Mouse (Mus musculus) kidney, postnatal 4 days (tissue): ENCODE measurements at regions not wholly inside any gene's neighbourhood (a gene's known extent, or its start where the extent isn't known, plus 50 kb on each side); places are given as distances from the start of the nearest gene placed in this dataset.

Experiments
- DNase-seq, 2 experiments: peaks; one replicate each; pipeline ENCODE4 v3.0.0; 2021; ENCODE audit warnings: mixed read lengths in 2 of 2

- DNase-seq = no peak
Observed at GRCm38 (mm10) chr7:133468346-133468745, 133.6 kb downstream of the Tex36 start.

GRCm38 (mm10) chr7:133467579-133467978, 134.4 kb downstream of the Tex36 start:
- DNase-seq = no peak

GRCm38 (mm10) chr7:133459306-133459705, 142.7 kb downstream of the Tex36 start:
- DNase-seq = no peak

GRCm38 (mm10) chr7:133457436-133458324, 144.3 kb downstream of the Tex36 start:
- peak; percentile 51 to 61 for DNase-seq

- DNase-seq = peak in 1 of 2 experiments; percentile 21
Observed at GRCm38 (mm10) chr7:133450246-133450645, 151.7 kb downstream of the Tex36 start.

GRCm38 (mm10) chr7:133447079-133447478, 154.9 kb downstream of the Tex36 start:
- no peak for DNase-seq

GRCm38 (mm10) chr7:133441661-133442060, 160.3 kb downstream of the Tex36 start:
- DNase-seq = no peak

GRCm38 (mm10) chr7:133441169-133441568, 160.8 kb downstream of the Tex36 start:
- DNase-seq = no peak

- DNase-seq = peak in 1 of 2 experiments; percentile 12
Observed at GRCm38 (mm10) chr7:133440711-133441110, 161.2 kb downstream of the Tex36 start.

GRCm38 (mm10) chr7:133440086-133440485, 161.9 kb downstream of the Tex36 start:
- DNase-seq = no peak

- no peak for DNase-seq
Observed at GRCm38 (mm10) chr7:133438631-133439030, 163.3 kb downstream of the Tex36 start.

- no peak for DNase-seq
Observed at GRCm38 (mm10) chr7:133437866-133438265, 164.1 kb downstream of the Tex36 start.

- no peak for DNase-seq
Observed at GRCm38 (mm10) chr7:133435596-133436357, 166.2 kb downstream of the Tex36 start.

GRCm38 (mm10) chr7:133434027-133434820, 167.7 kb downstream of the Tex36 start:
- DNase-seq = no peak

- no peak for DNase-seq
Observed at GRCm38 (mm10) chr7:133432343-133432742, 169.6 kb downstream of the Tex36 start.

GRCm38 (mm10) chr7:133402072-133402471, 199.9 kb downstream of the Tex36 start:
- DNase-seq = peak; percentile 8 to 36

- no peak for DNase-seq
Observed at GRCm38 (mm10) chr7:133400691-133401090, 201.3 kb downstream of the Tex36 start.

GRCm38 (mm10) chr7:133388716-133389115, 213.2 kb downstream of the Tex36 start:
- DNase-seq = no peak

GRCm38 (mm10) chr7:133382032-133382712, 219.8 kb downstream of the Tex36 start:
- peak in 1 of 2 experiments; percentile 14 for DNase-seq

- no peak for DNase-seq
Observed at GRCm38 (mm10) chr7:133379373-133379772, 222.6 kb downstream of the Tex36 start.

- DNase-seq = no peak
Observed at GRCm38 (mm10) chr7:133378338-133378737, 223.6 kb downstream of the Tex36 start.

GRCm38 (mm10) chr7:133376833-133377484, 225.0 kb downstream of the Tex36 start:
- no peak for DNase-seq
